Mouse (Mus musculus): ENCODE measurements at regions not wholly inside any gene's neighbourhood (a gene's known extent, or its start where the extent isn't known, plus 50 kb on each side); places are given as distances from the start of the nearest gene placed in this dataset.

DNA sequence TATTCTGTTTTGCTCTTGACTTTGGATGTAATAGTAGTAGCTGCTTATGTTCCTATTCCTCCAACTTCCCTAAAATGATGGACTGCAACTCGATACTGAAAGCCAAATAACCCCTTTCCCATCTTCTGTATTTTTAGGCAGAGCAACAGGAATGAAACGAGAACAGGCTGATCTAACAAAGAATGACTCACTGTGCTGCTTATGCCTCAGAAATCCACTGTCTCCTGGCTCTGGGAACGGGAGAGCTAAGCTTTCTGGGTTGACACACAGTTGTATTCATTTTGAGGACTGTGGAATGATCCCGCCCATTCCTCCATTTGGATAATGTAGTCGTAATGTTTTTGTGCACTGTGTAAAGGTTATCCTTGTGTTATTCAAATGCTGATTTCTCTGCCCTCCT is 82.6 kb upstream of the Mon1b start:
- no peak for DNase-seq
- H3K79me2 ChIP-seq (replicated peaks; ENCODE audit: control insufficient read depth, insufficient read depth, low read length), result no peaks in the 10 kb centered on the region
- intact Hi-C loops (cut with DNase I), result no loop called here
- H3K9ac ChIP-seq (ENCODE audit: low read depth, low read length), result no peak overlapping the region
- H3K36me3 ChIP-seq (ENCODE audit: control insufficient read depth, insufficient read depth, low read length), result no peaks in the 10 kb centered on the region
- H3K4me1 ChIP-seq (ENCODE audit: control insufficient read depth, insufficient read depth, low read length), result no peaks in the 10 kb centered on the region
- H3K27ac ChIP-seq, result no peak overlapping the region
- WGBS, result 52% methylated on average over 5 of the region's 5 CpGs
- H3K27me3 ChIP-seq (ENCODE audit: control insufficient read depth, insufficient read depth, low read length), result no peaks in the 10 kb centered on the region
- no peak overlapping the region for H3K4me3 ChIP-seq
- TF ChIP-seq CTCF (IDR thresholded peaks at IDR 0.05) (no peak), POLR2A (IDR thresholded peaks at IDR 0.05; ENCODE audit: insufficient read depth, low read depth, low read length) (no peak), EP300 (IDR thresholded peaks at IDR 0.05; ENCODE audit: insufficient read depth, low read depth, low read length) (no peak)

- no peak for TF ChIP-seq CTCF (IDR thresholded peaks at IDR 0.05)
- TF ChIP-seq EP300 (IDR thresholded peaks at IDR 0.05; ENCODE audit: insufficient read depth, low read depth, low read length), result no peak
- H3K4me3 ChIP-seq, result no peak overlapping the region
- H3K79me2 ChIP-seq (replicated peaks; ENCODE audit: control insufficient read depth, insufficient read depth, low read length), result no peaks in the 10 kb centered on the region
- H3K9ac ChIP-seq (ENCODE audit: low read depth, low read length), result no peak overlapping the region
- H3K27me3 ChIP-seq (ENCODE audit: control insufficient read depth, insufficient read depth, low read length), result no peaks in the 10 kb centered on the region
- intact Hi-C loops (cut with DNase I), result no loop called here
- H3K27ac ChIP-seq, result no peak overlapping the region
- DNase-seq, result no peak
- 29% methylated on average over 12 of the region's 12 CpGs for WGBS
- H3K36me3 ChIP-seq (ENCODE audit: control insufficient read depth, insufficient read depth, low read length), result no peaks in the 10 kb centered on the region
- H3K4me1 ChIP-seq (ENCODE audit: control insufficient read depth, insufficient read depth, low read length), result no peaks in the 10 kb centered on the region
These were observed 80.5 kb upstream of the Mon1b start for GRCm38 (mm10) chr8:113554700-113555455.

DNA sequence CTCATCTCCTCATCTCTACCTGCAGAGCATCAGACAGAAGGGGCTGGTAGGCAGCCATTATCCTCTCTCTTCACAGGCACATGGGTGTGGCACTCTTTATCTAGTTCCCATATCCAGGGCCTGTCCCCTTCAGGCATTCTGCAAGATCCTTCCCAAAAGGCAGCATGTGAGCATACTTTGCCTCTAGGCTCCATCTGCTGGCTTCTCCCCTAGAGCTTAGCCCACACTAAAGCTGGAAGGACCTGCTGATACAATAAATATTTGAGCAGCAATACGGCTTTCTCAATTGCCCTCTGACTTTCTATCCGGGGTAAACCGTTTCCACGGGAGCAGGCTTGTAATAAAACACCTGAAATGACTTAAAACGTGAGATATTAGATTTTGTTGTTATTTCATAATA is 78.4 kb upstream of the Mon1b start:
- no peak for DNase-seq
- intact Hi-C loops (cut with DNase I), result no loop called here
- TF ChIP-seq POLR2A (IDR thresholded peaks at IDR 0.05; ENCODE audit: insufficient read depth, low read depth, low read length) (no peak), EP300 (IDR thresholded peaks at IDR 0.05; ENCODE audit: insufficient read depth, low read depth, low read length) (no peak), CTCF (IDR thresholded peaks at IDR 0.05) (no peak)
- Histone ChIP-seq H3K36me3 (ENCODE audit: control insufficient read depth, insufficient read depth, low read length) (no peaks in the 10 kb centered on the region), H3K79me2 (replicated peaks; ENCODE audit: control insufficient read depth, insufficient read depth, low read length) (no peaks in the 10 kb centered on the region), H3K9ac (ENCODE audit: low read depth, low read length) (no peak overlapping the region), H3K27me3 (ENCODE audit: control insufficient read depth, insufficient read depth, low read length) (no peaks in the 10 kb centered on the region), H3K27ac (no peak overlapping the region), H3K4me1 (ENCODE audit: control insufficient read depth, insufficient read depth, low read length) (no peaks in the 10 kb centered on the region), H3K4me3 (no peak overlapping the region)
- 83% methylated on average over 5 of the region's 5 CpGs for WGBS

DNA sequence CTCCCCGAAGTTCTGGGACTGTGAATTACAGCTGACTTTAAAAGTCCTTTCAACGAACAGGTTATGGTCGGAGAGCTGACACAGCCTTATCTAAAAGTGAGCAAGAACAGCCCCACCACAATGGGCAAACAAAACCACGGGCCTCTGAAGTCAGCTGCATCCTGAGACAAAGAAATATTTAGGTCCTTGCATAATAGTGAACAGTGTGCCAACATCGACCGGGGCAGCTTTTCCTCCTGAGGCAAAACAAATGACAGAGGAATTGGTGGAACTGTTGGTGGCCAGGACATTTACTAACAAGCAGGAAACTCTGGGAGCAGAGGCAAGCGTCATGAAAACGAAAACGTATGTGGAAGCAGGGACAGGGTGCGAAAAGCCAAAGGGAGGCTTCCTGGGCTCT is 54.3 kb upstream of the Mon1b start:
- intact Hi-C loops (cut with DNase I), result loop anchor here (5.0 kb wide), 2 partner anchors 469 to 1534 kb away; no protein-coding TSS in a partner anchor
- 16% methylated on average over 10 of the region's 10 CpGs for WGBS

GRCm38 (mm10) chr8:113581704-113582103 is 53.7 kb upstream of the Mon1b start:
- Histone ChIP-seq H3K27ac (no peak overlapping the region), H3K27me3 (ENCODE audit: control insufficient read depth, insufficient read depth, low read length) (no peaks in the 10 kb centered on the region), H3K4me3 (no peak overlapping the region), H3K4me1 (ENCODE audit: control insufficient read depth, insufficient read depth, low read length) (no peaks in the 10 kb centered on the region), H3K79me2 (replicated peaks; ENCODE audit: control insufficient read depth, insufficient read depth, low read length) (no peaks in the 10 kb centered on the region), H3K36me3 (ENCODE audit: control insufficient read depth, insufficient read depth, low read length) (no peaks in the 10 kb centered on the region), H3K9ac (ENCODE audit: low read depth, low read length) (no peak overlapping the region)
- WGBS, result 46% methylated on average over 12 of the region's 12 CpGs
- no peak for TF ChIP-seq EP300 (IDR thresholded peaks at IDR 0.05; ENCODE audit: insufficient read depth, low read depth, low read length)
- no peak for TF ChIP-seq CTCF (IDR thresholded peaks at IDR 0.05)
- no peak for TF ChIP-seq POLR2A (IDR thresholded peaks at IDR 0.05; ENCODE audit: insufficient read depth, low read depth, low read length)
- no peak for DNase-seq
- intact Hi-C loops (cut with DNase I), result loop anchor here (5.0 kb wide), 2 partner anchors 469 to 1534 kb away; no protein-coding TSS in a partner anchor

More for the DNA sequence above, 54.3 kb upstream of the Mon1b start:
- no peak for DNase-seq
- no peak overlapping the region for H3K9ac ChIP-seq (ENCODE audit: low read depth, low read length)
- H3K4me1 ChIP-seq (ENCODE audit: control insufficient read depth, insufficient read depth, low read length), result no peaks in the 10 kb centered on the region
- TF ChIP-seq EP300 (IDR thresholded peaks at IDR 0.05; ENCODE audit: insufficient read depth, low read depth, low read length) (no peak), CTCF (IDR thresholded peaks at IDR 0.05) (no peak), POLR2A (IDR thresholded peaks at IDR 0.05; ENCODE audit: insufficient read depth, low read depth, low read length) (no peak)
- H3K4me3 ChIP-seq, result no peak overlapping the region
- no peak overlapping the region for H3K27ac ChIP-seq
- no peaks in the 10 kb centered on the region for H3K36me3 ChIP-seq (ENCODE audit: control insufficient read depth, insufficient read depth, low read length)
- H3K27me3 ChIP-seq (ENCODE audit: control insufficient read depth, insufficient read depth, low read length), result no peaks in the 10 kb centered on the region
- no peaks in the 10 kb centered on the region for H3K79me2 ChIP-seq (replicated peaks; ENCODE audit: control insufficient read depth, insufficient read depth, low read length)

- Histone ChIP-seq H3K36me3 (ENCODE audit: control insufficient read depth, insufficient read depth, low read length) (no peaks in the 10 kb centered on the region), H3K9ac (ENCODE audit: low read depth, low read length) (no peak overlapping the region), H3K27me3 (ENCODE audit: control insufficient read depth, insufficient read depth, low read length) (no peaks in the 10 kb centered on the region), H3K79me2 (replicated peaks; ENCODE audit: control insufficient read depth, insufficient read depth, low read length) (no peaks in the 10 kb centered on the region), H3K4me3 (no peak overlapping the region), H3K27ac (no peak overlapping the region), H3K4me1 (ENCODE audit: control insufficient read depth, insufficient read depth, low read length) (no peaks in the 10 kb centered on the region)
- WGBS, result 25% methylated on average over 16 of the region's 16 CpGs
- TF ChIP-seq EP300 (IDR thresholded peaks at IDR 0.05; ENCODE audit: insufficient read depth, low read depth, low read length) (no peak), POLR2A (IDR thresholded peaks at IDR 0.05; ENCODE audit: insufficient read depth, low read depth, low read length) (no peak), CTCF (IDR thresholded peaks at IDR 0.05) (peak; percentile 69)
- DNase-seq, result no peak
- intact Hi-C loops (cut with DNase I), result loop anchor here (5.0 kb wide), 2 partner anchors 470 to 1535 kb away; no protein-coding TSS in a partner anchor
These were observed 53.0 kb upstream of the Mon1b start for GRCm38 (mm10) chr8:113582180-113582975.

Measured in heart, adult 2 months (tissue).